Mouse (Mus musculus) cortical plate, adult 2 months (tissue): Measurements from ENCODE around the gene Gnb1.

Experiments used
- CTCF ChIP-seq: fragments of 200-500 bp; IDR thresholded peaks from 2 replicates; pipeline ENCODE4 v1.5.1; 2011; ENCODE audit warnings: mild to moderate bottlenecking, control low read depth, low read length; ENCODE audit not compliant: insufficient read depth; ENCODE audit errors: extremely low read depth
- POLR2A ChIP-seq: fragments of 200-500 bp; IDR thresholded peaks from 2 replicates; pipeline ENCODE4 v1.6.1; 2011; ENCODE audit warnings: mild to moderate bottlenecking, low read length, control low read depth; ENCODE audit not compliant: insufficient read depth; ENCODE audit errors: extremely low read depth

- no peak for TF ChIP-seq POLR2A
- TF ChIP-seq CTCF: no peak
Measured at GRCm38 (mm10) chr4:155559454-155559853, 68.3 kb downstream of the Gnb1 start.
